Mouse (Mus musculus) myocyte (in vitro differentiated cells): Measurements from ENCODE around the gene 9430015G10Rik.

ENCODE experiments used
- POLR2A ChIP-seq: IDR thresholded peaks from one replicate; pipeline ENCODE4 v1.6.1; 2011; ENCODE audit warnings: low read depth, mild to moderate bottlenecking, control low read depth, moderate library complexity; ENCODE audit not compliant: insufficient read length
- TCF12 ChIP-seq: IDR thresholded peaks from one replicate; pipeline ENCODE4 v1.6.1; 2011; ENCODE audit warnings: mild to moderate bottlenecking, control low read depth; ENCODE audit not compliant: poor library complexity, insufficient read depth, severe bottlenecking

DNA sequence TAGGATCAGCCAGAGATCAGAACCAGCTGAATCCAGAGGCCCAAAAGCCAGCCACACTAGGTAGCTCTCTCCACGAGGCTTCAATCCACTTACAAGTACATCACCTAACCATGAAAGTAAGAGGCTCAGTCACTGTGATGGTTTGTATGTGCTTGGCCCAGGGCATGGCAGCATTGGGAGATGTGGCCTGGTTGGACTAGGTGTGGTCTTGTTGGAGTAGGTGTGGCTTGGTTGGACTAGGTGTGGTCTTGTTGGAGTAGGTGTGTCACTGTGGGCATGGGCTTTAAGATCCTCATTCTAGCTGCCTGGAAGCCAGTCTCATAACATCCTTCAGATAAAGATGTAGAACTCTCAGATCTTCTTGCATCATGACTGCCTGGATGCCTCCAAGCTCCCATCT is 18.5 kb upstream of the 9430015G10Rik start:
- no peak for TF ChIP-seq TCF12
- TF ChIP-seq POLR2A = no peak
